Mouse (Mus musculus) liver, postnatal 0 days (tissue): ENCODE results near the gene Sh3tc1.

Experiments
- CTCF ChIP-seq: sonication (generic); IDR thresholded peaks from 2 replicates; pipeline ENCODE4 v1.5.1; 2016; ENCODE audit warnings: antibody characterized with exemption, low read depth
- EP300 ChIP-seq: IDR thresholded peaks from 2 replicates; pipeline ENCODE4 v1.6.1; 2016; ENCODE audit warnings: antibody characterized with exemption, low read depth, mild to moderate bottlenecking

- no peak for TF ChIP-seq EP300
- no peak for TF ChIP-seq CTCF
Observed at GRCm38 (mm10) chr5:35768997-35769396, 29.2 kb upstream of the Sh3tc1 start.
